Mouse (Mus musculus) liver, postnatal 0 days (tissue): ENCODE data around the gene Hcn1. TPM values are rescaled to one million over a fixed set of nuclear protein-coding genes. Genes with fewer than 3 reads are reported as not detected.
A peak's percentile ranks its signal among the peaks of the same experiment; 100 is the strongest.

Source experiments
- ATAC-seq: fragments of 200-750 bp; cut with Nextera tagmentation; 2 replicates; pipeline ENCODE4 v1.8.0; 2017; ENCODE audit warnings: mild to moderate bottlenecking, moderate library complexity
- DNase-seq: peaks from one replicate; pipeline ENCODE4 v3.0.0-alpha.2; 2016
- H3K27ac ChIP-seq: fragments of 300-500 bp; sonication (generic); 2 replicates; pipeline ENCODE4 v1.5.1; 2014; ENCODE audit warnings: antibody characterized with exemption, moderate library complexity, mild to moderate bottlenecking, low read depth
- H3K27me3 ChIP-seq: fragments of 300-500 bp; sonication (generic); 2 replicates; pipeline ENCODE4 v1.6.1; 2014; ENCODE audit warnings: low read length, control low read depth, mixed read lengths; ENCODE audit not compliant: insufficient read depth
- H3K36me3 ChIP-seq: fragments of 300-500 bp; sonication (generic); replicated peaks from 2 replicates; pipeline ENCODE4 v1.6.1; 2014; ENCODE audit warnings: mild to moderate bottlenecking, control low read depth, low read length, moderate library complexity, mixed read lengths; ENCODE audit not compliant: insufficient read depth
- H3K4me1 ChIP-seq: fragments of 300-500 bp; sonication (generic); 2 replicates; pipeline ENCODE4 v1.6.1; 2014; ENCODE audit warnings: antibody characterized with exemption, mild to moderate bottlenecking, control low read depth; ENCODE audit not compliant: insufficient read depth
- H3K4me2 ChIP-seq: fragments of 300-500 bp; sonication (generic); 2 replicates; pipeline ENCODE4 v1.6.1; 2014; ENCODE audit warnings: low read depth, mild to moderate bottlenecking, low read length, moderate library complexity, mixed read lengths
- H3K4me3 ChIP-seq: fragments of 300-500 bp; sonication (generic); 2 replicates; pipeline ENCODE4 v1.5.1; 2014; ENCODE audit warnings: low read depth, low read length
- H3K9ac ChIP-seq: fragments of 300-500 bp; sonication (generic); replicated peaks from 2 replicates; pipeline ENCODE4 v1.6.1; 2014; ENCODE audit warnings: mild to moderate bottlenecking, moderate library complexity
- H3K9me3 ChIP-seq: fragments of 300-500 bp; sonication (generic); 2 replicates; pipeline ENCODE4 v1.6.1; 2016; ENCODE audit warnings: mild to moderate bottlenecking, control low read depth, low read length, mixed read lengths
- CTCF ChIP-seq: sonication (generic); IDR thresholded peaks from 2 replicates; pipeline ENCODE4 v1.5.1; 2016; ENCODE audit warnings: antibody characterized with exemption, low read depth
- EP300 ChIP-seq: IDR thresholded peaks from 2 replicates; pipeline ENCODE4 v1.6.1; 2016; ENCODE audit warnings: antibody characterized with exemption, low read depth, mild to moderate bottlenecking
- WGBS: fragments of 180-500 bp; shearing (Covaris S2); extraction: QIAGEN DNeasy Blood & Tissue Kit; methylation state at CpG from one replicate; pipeline ENCODE4 v1.1.7; 2014; ENCODE audit not compliant: insufficient replicate concordance; 5-methylcytosine and 5-hydroxymethylcytosine counted together
- polyA plus RNA-seq: library from polyadenylated mRNA; unstranded; fragments of >200 nt; fragmentation: Nextera tagmentation; extraction: Ambion mirVana; gene quantifications from 2 replicates; pipeline ENCODE4 v1.2.1, GENCODE M21; 2015

Hcn1 gene
- polyA plus RNA-seq, 1 experiment from 2014 or later: not detected

- ATAC-seq: no peak
These were observed 240.2 kb downstream of the Hcn1 start for GRCm38 (mm10) chr13:117842366-117842765.

GRCm38 (mm10) chr13:117847290-117847689 is 245.2 kb downstream of the Hcn1 start:
- Histone ChIP-seq H3K27me3 (no peaks in the 10 kb centered on the region), H3K9ac (no peak overlapping the region), H3K4me2 (no peak overlapping the region), H3K4me1 (no peaks in the 10 kb centered on the region), H3K27ac (no peak overlapping the region), H3K9me3 (no peaks in the 10 kb centered on the region), H3K36me3 (no peaks in the 10 kb centered on the region), H3K4me3 (no peak overlapping the region)
- DNase-seq (no peak), ATAC-seq (no peak)
- WGBS: 55% methylated on average over 2 of the region's 2 CpGs
- TF ChIP-seq EP300 (no peak), CTCF (no peak)

More at GRCm38 (mm10) chr13:117842366-117842765, 240.2 kb downstream of the Hcn1 start:
- Histone ChIP-seq H3K4me2 (no peak overlapping the region), H3K4me1 (no peaks in the 10 kb centered on the region), H3K4me3 (no peak overlapping the region), H3K27me3 (no peaks in the 10 kb centered on the region), H3K9ac (no peak overlapping the region), H3K9me3 (no peaks in the 10 kb centered on the region), H3K36me3 (no peaks in the 10 kb centered on the region), H3K27ac (no peak overlapping the region)
- TF ChIP-seq CTCF (no peak), EP300 (no peak)
- no peak for DNase-seq

DNA sequence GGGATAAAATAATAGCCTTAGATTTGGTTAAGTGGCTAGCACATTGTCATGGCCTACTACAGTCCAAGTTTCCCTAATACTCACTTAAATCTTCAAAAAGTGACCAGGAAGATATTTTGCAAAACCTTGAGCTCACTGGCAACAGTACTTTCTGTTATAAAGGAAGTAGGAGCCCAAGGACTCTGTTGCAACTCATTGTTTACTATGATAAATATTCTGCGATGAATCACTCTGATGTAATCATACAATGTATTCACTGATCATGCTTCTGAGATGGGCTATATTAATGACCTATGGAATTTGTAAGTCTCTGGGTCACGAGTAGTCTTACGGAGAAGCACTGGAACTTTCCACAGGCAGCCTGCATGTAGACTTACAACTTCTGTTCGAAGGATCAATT is 246.6 kb downstream of the Hcn1 start:
- 76% methylated on average over 4 of the region's 4 CpGs for WGBS

GRCm38 (mm10) chr13:117851954-117852710 is 250.0 kb downstream of the Hcn1 start:
- H3K4me1 ChIP-seq: no peaks in the 10 kb centered on the region
- 64% methylated on average over 6 of the region's 6 CpGs for WGBS
- H3K9me3 ChIP-seq: no peaks in the 10 kb centered on the region
- no peak overlapping the region for H3K4me3 ChIP-seq
- H3K36me3 ChIP-seq: no peaks in the 10 kb centered on the region
- no peak for DNase-seq
- TF ChIP-seq CTCF: no peak
- TF ChIP-seq EP300: no peak
- no peak overlapping the region for H3K9ac ChIP-seq
- 0 out of 2 replicates have a peak, but pooled peaks have one; percentile 44 for ATAC-seq
- H3K27me3 ChIP-seq: no peaks in the 10 kb centered on the region
- H3K27ac ChIP-seq: no peak overlapping the region
- H3K4me2 ChIP-seq: no peak overlapping the region

More for the DNA sequence above, 246.6 kb downstream of the Hcn1 start:
- Histone ChIP-seq H3K4me3 (no peak overlapping the region), H3K9ac (no peak overlapping the region), H3K4me1 (no peaks in the 10 kb centered on the region), H3K27ac (no peak overlapping the region), H3K36me3 (no peaks in the 10 kb centered on the region), H3K9me3 (no peaks in the 10 kb centered on the region), H3K27me3 (no peaks in the 10 kb centered on the region), H3K4me2 (no peak overlapping the region)
- no peak for ATAC-seq
- no peak for TF ChIP-seq EP300
- no peak for TF ChIP-seq CTCF
- DNase-seq: no peak

GRCm38 (mm10) chr13:117852711-117853051 is 250.6 kb downstream of the Hcn1 start:
- ATAC-seq: peak; percentile 65
- no peaks in the 10 kb centered on the region for H3K9me3 ChIP-seq
- H3K4me3 ChIP-seq: no peak overlapping the region
- H3K4me2 ChIP-seq: no peak overlapping the region
- 53% methylated on average over 2 of the region's 2 CpGs for WGBS
- no peaks in the 10 kb centered on the region for H3K4me1 ChIP-seq
- TF ChIP-seq EP300: no peak
- no peak for TF ChIP-seq CTCF
- no peaks in the 10 kb centered on the region for H3K36me3 ChIP-seq
- H3K9ac ChIP-seq: no peak overlapping the region
- DNase-seq: peak; percentile 13
- no peak overlapping the region for H3K27ac ChIP-seq
- no peaks in the 10 kb centered on the region for H3K27me3 ChIP-seq

DNA sequence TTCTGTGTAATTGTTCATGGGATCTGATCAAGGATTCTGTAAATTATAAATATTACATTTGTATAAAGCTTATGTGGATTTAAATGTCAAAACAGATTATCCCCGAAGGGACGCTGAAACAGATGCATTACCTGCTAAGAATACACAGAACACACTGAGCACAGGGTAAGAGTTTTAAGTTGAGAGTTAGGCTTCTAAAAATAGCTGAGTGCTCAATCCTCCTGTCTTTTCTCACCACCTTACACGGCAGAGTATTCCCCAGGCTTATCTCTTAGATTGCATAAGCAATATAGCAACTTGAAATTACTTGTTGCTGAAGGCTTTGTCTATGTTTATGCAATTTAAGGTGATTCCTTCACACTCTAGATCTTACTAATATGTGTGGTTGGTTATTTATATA is 256.3 kb downstream of the Hcn1 start:
- DNase-seq: no peak
- no peak overlapping the region for H3K27ac ChIP-seq
- TF ChIP-seq CTCF: no peak
- TF ChIP-seq EP300: no peak
- WGBS: 59% methylated on average over 3 of the region's 3 CpGs
- no peak overlapping the region for H3K4me2 ChIP-seq
- no peaks in the 10 kb centered on the region for H3K27me3 ChIP-seq
- no peak overlapping the region for H3K4me3 ChIP-seq
- H3K9ac ChIP-seq: no peak overlapping the region
- ATAC-seq: no peak
- H3K9me3 ChIP-seq: no peaks in the 10 kb centered on the region
- no peaks in the 10 kb centered on the region for H3K36me3 ChIP-seq
- H3K4me1 ChIP-seq: no peaks in the 10 kb centered on the region

DNA sequence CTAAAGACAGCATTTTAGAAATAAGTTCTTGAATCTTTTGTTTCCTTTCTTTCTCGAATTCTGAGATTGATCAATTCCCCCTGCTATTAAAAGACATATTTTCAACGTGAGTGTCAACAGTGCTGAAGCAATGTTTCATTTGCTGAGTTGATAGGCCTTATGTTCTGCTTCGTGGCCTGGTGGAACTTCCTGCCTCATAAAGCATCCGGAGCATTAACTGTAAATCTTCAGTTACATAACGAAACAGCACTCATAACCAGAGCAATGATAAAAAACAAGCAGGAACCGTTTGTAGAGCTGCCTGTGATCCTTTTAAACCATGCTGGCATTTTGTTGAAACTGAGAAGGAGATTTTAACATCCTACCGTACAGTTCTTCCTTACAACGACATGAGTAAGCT is 275.7 kb downstream of the Hcn1 start:
- WGBS: 30% methylated on average over 8 of the region's 8 CpGs
- Histone ChIP-seq H3K36me3 (no peaks in the 10 kb centered on the region), H3K4me1 (no peaks in the 10 kb centered on the region), H3K9ac (no peak overlapping the region), H3K27me3 (no peaks in the 10 kb centered on the region), H3K9me3 (no peaks in the 10 kb centered on the region), H3K27ac (no peak overlapping the region), H3K4me2 (no peak overlapping the region), H3K4me3 (no peak overlapping the region)
- DNase-seq (no peak), ATAC-seq (no peak)
- TF ChIP-seq CTCF: no peak
- TF ChIP-seq EP300: no peak
